Mouse (Mus musculus) liver, adult 2 months (tissue): Measurements from ENCODE around the gene Micu2.

Experiments used
- CTCF ChIP-seq: fragments of 200-500 bp; IDR thresholded peaks from 2 replicates; pipeline ENCODE4 v1.5.1; 2011; ENCODE audit warnings: low read depth, low read length, control low read depth
- POLR2A ChIP-seq: fragments of 200-500 bp; IDR thresholded peaks from 2 replicates; pipeline ENCODE4 v1.6.1; 2011; ENCODE audit warnings: low read length, control low read depth; ENCODE audit not compliant: insufficient read depth; ENCODE audit errors: extremely low read depth

GRCm38 (mm10) chr14:57999402-57999734, 306 bp upstream of the Micu2 start:
- no peak; the same call in 1 of the 2 replicates for TF ChIP-seq CTCF
- no peak for TF ChIP-seq POLR2A
